Mouse (Mus musculus): ENCODE measurements around the gene Pcdh9. TPM values are rescaled to one million over a fixed set of nuclear protein-coding genes. Genes with fewer than 3 reads are reported as not detected.
A peak's percentile ranks its signal among the peaks of the same experiment; 100 is the strongest.

Pcdh9 gene
- polyA plus RNA-seq, 2 experiments: 6.4 to 44.0 TPM

DNA sequence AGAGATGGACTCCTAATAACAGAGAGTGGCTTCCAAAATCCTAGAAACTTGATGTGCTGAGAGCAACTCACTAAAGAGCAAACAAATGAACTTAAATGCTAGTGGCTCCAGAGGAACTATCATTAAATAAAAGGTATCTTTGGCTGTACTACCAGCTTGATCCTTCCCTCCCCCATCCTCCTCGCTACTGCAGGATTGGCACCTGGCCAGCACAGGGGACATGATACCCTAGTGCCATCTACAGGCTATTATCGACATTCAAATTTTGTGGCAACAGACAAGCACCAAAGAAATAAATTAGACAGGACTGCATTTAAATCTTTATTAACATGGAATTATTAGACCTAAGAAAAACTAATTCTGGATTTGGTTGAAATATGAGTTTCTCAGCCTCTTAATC is 6.0 kb downstream of the Pcdh9 start:
- peaks cover 6% of the 10 kb centered on the region; the same call in 1 of the 2 replicates for H3K36me3 ChIP-seq (ENCODE audit: control insufficient read depth, insufficient read depth, low read length)
- WGBS: 3% methylated on average over 2 of the region's 2 CpGs
- peak overlapping the region; percentile 13; the same call in 1 of the 2 replicates for H3K4me3 ChIP-seq (replicated peaks; ENCODE audit: low read length)
- H3K27me3 ChIP-seq (ENCODE audit: control insufficient read depth, insufficient read depth, low read length): no peaks in the 10 kb centered on the region
- no peak for TF ChIP-seq POLR2A (IDR thresholded peaks at IDR 0.05; ENCODE audit: borderline replicate concordance, extremely low read depth, insufficient read depth, insufficient read length)
- no peak overlapping the region for H3K27ac ChIP-seq (replicated peaks; ENCODE audit: low read depth, low read length)
- peaks cover 5% of the 10 kb centered on the region for H3K4me1 ChIP-seq (ENCODE audit: control insufficient read depth, insufficient read depth, low read length)
- H3K4me2 ChIP-seq (replicated peaks; ENCODE audit: low read depth, low read length, severe bottlenecking): peak overlapping the region; percentile 24; the same call in 1 of the 2 replicates
- H3K9me3 ChIP-seq (ENCODE audit: control insufficient read depth, low read length): no peaks in the 10 kb centered on the region
- ATAC-seq (ENCODE audit: low FRiP score, low read depth): peak; percentile 30
- no peak overlapping the region for H3K9ac ChIP-seq (ENCODE audit: low read depth, low read length, severe bottlenecking)
- peak; percentile 74 for DNase-seq (ENCODE audit: low spot score)

DNA sequence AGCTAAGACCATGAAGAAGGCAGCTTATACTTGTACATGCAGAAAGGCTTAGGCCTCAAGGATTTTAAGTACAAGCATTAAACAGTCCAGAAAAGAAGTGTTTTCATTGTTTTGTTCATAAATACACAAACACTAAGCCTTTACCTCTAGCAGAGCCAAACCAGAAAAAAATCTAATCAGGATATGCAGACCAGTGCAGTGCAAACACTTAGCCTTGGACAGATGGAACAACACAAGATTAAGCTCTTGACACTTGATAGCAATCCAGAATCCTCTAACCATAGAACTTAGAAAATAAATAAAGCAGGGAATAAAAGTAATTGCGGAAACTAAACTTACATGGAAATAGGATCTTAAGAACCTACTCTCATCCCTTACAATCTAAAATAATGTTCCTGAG is 10.4 kb downstream of the Pcdh9 start:
- H3K9ac ChIP-seq (ENCODE audit: low read depth, low read length, severe bottlenecking): no peak overlapping the region
- no peak overlapping the region for H3K4me2 ChIP-seq (replicated peaks; ENCODE audit: low read depth, low read length, severe bottlenecking)
- H3K4me3 ChIP-seq (replicated peaks; ENCODE audit: low read length): no peak overlapping the region
- no peak for TF ChIP-seq POLR2A (IDR thresholded peaks at IDR 0.05; ENCODE audit: borderline replicate concordance, extremely low read depth, insufficient read depth, insufficient read length)
- no peaks in the 10 kb centered on the region for H3K9me3 ChIP-seq (ENCODE audit: control insufficient read depth, low read length)
- 93% methylated on average over 1 of the region's 1 CpGs for WGBS
- no peak overlapping the region for H3K27ac ChIP-seq (replicated peaks; ENCODE audit: low read depth, low read length)
- DNase-seq (ENCODE audit: low spot score) (no peak), ATAC-seq (ENCODE audit: low FRiP score, low read depth) (no peak)
- no peaks in the 10 kb centered on the region for H3K36me3 ChIP-seq (ENCODE audit: control insufficient read depth, insufficient read depth, low read length)
- no peaks in the 10 kb centered on the region; the same call in 1 of the 2 replicates for H3K4me1 ChIP-seq (ENCODE audit: control insufficient read depth, insufficient read depth, low read length)
- no peaks in the 10 kb centered on the region for H3K27me3 ChIP-seq (ENCODE audit: control insufficient read depth, insufficient read depth, low read length)

DNA sequence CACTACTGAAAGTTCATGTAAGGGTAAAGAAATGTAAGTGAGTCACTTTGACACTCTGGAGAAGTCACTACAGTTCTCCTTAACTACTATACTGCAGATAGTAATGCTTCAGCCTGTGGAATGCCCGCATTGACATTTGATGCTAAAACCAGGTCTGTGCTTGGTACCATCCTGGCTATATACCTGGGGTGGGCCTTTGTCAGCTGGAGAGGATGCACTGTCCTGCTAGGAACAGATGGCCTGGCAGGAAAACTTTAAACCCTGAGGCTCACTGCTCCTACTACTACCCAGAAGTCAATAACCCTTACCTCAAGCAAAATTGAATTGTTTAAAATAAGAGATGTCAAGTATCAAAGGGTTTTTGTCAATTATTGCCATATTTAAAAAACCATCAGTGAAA is 14.5 kb downstream of the Pcdh9 start:
- WGBS: 86% methylated on average over 1 of the region's 1 CpGs
- Histone ChIP-seq H3K27ac (replicated peaks; ENCODE audit: low read depth, low read length) (no peak overlapping the region), H3K4me3 (replicated peaks; ENCODE audit: low read length) (no peak overlapping the region), H3K4me2 (replicated peaks; ENCODE audit: low read depth, low read length, severe bottlenecking) (no peak overlapping the region), H3K4me1 (ENCODE audit: control insufficient read depth, insufficient read depth, low read length) (no peaks in the 10 kb centered on the region), H3K36me3 (ENCODE audit: control insufficient read depth, insufficient read depth, low read length) (no peaks in the 10 kb centered on the region), H3K9me3 (ENCODE audit: control insufficient read depth, low read length) (no peaks in the 10 kb centered on the region), H3K27me3 (ENCODE audit: control insufficient read depth, insufficient read depth, low read length) (no peaks in the 10 kb centered on the region), H3K9ac (ENCODE audit: low read depth, low read length, severe bottlenecking) (no peak overlapping the region)
- DNase-seq (ENCODE audit: low spot score) (no peak), ATAC-seq (ENCODE audit: low FRiP score, low read depth) (no peak)
- no peak for TF ChIP-seq POLR2A (IDR thresholded peaks at IDR 0.05; ENCODE audit: borderline replicate concordance, extremely low read depth, insufficient read depth, insufficient read length)

DNA sequence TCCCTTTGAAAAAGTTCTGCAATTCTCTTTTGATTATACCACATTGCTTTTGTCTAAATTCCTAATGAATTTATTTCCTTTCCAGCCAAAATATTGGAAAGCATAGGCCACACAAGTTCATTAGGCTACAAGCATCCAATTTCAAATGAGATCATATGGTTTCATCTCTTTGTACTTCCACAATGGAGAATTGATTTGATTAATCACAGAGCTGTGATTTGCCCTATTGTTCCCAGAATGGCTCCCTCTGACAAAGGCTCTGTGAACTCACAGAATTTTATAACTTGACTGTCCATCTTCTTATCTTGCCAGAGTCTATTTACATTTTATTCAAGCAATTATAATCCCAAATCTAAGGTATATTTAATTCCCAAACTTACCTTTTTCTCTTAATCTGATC is 22.3 kb downstream of the Pcdh9 start:
- no peak for DNase-seq (ENCODE audit: low spot score)
- Histone ChIP-seq H3K4me2 (replicated peaks; ENCODE audit: low read depth, low read length, severe bottlenecking) (no peak overlapping the region), H3K27me3 (ENCODE audit: control insufficient read depth, insufficient read depth, low read length) (no peaks in the 10 kb centered on the region), H3K4me1 (ENCODE audit: control insufficient read depth, insufficient read depth, low read length) (no peaks in the 10 kb centered on the region), H3K9ac (ENCODE audit: low read depth, low read length, severe bottlenecking) (no peak overlapping the region), H3K27ac (replicated peaks; ENCODE audit: low read depth, low read length) (no peak overlapping the region), H3K36me3 (ENCODE audit: control insufficient read depth, insufficient read depth, low read length) (no peaks in the 10 kb centered on the region), H3K9me3 (ENCODE audit: control insufficient read depth, low read length) (no peaks in the 10 kb centered on the region), H3K4me3 (replicated peaks; ENCODE audit: low read length) (no peak overlapping the region)
- no peak for TF ChIP-seq POLR2A (IDR thresholded peaks at IDR 0.05; ENCODE audit: borderline replicate concordance, extremely low read depth, insufficient read depth, insufficient read length)
- no peak for ATAC-seq (ENCODE audit: low FRiP score, low read depth)

- H3K9ac ChIP-seq (ENCODE audit: low read depth, low read length, severe bottlenecking): no peak overlapping the region
- H3K27ac ChIP-seq (replicated peaks; ENCODE audit: low read depth, low read length): no peak overlapping the region
- no peak for ATAC-seq (ENCODE audit: low FRiP score, low read depth)
- no peaks in the 10 kb centered on the region for H3K27me3 ChIP-seq (ENCODE audit: control insufficient read depth, insufficient read depth, low read length)
- no peak for TF ChIP-seq POLR2A (IDR thresholded peaks at IDR 0.05; ENCODE audit: borderline replicate concordance, extremely low read depth, insufficient read depth, insufficient read length)
- 81% methylated on average over 3 of the region's 3 CpGs for WGBS
- H3K4me2 ChIP-seq (replicated peaks; ENCODE audit: low read depth, low read length, severe bottlenecking): no peak overlapping the region
- H3K4me3 ChIP-seq (replicated peaks; ENCODE audit: low read length): no peak overlapping the region
- no peaks in the 10 kb centered on the region for H3K36me3 ChIP-seq (ENCODE audit: control insufficient read depth, insufficient read depth, low read length)
- no peaks in the 10 kb centered on the region for H3K9me3 ChIP-seq (ENCODE audit: control insufficient read depth, low read length)
- H3K4me1 ChIP-seq (ENCODE audit: control insufficient read depth, insufficient read depth, low read length): no peaks in the 10 kb centered on the region
- no peak for DNase-seq (ENCODE audit: low spot score)
Measured at GRCm38 (mm10) chr14:93858069-93858468, 32.4 kb downstream of the Pcdh9 start.

Data from limb, embryonic 14.5 days (tissue).